Mouse (Mus musculus) thymus, postnatal 10 days (tissue): ENCODE results near the gene Sirt3.
A peak's percentile ranks its signal among the peaks of the same experiment; 100 is the strongest.

ENCODE experiments used
- DNase-seq, 2 experiments: peaks; one replicate each; pipeline ENCODE4 v3.0.0; 2021; ENCODE audit warnings: low spot score in 2 of 2

Gene Sirt3

GRCm38 (mm10) chr7:140848591-140848990, 33.5 kb downstream of the Sirt3 start:
- no peak for DNase-seq

- no peak for DNase-seq
These were observed 34.1 kb downstream of the Sirt3 start, which contains the start of gene Odf3 for GRCm38 (mm10) chr7:140847755-140848580. Gene Odf3 (plus strand): TSS chr7:140847805.

- DNase-seq: no peak
These were observed 35.4 kb downstream of the Sirt3 start for GRCm38 (mm10) chr7:140846676-140847075.

- DNase-seq: no peak
These were observed 36.4 kb downstream of the Sirt3 start for GRCm38 (mm10) chr7:140845683-140846082.

GRCm38 (mm10) chr7:140844905-140845665, 37.0 kb downstream of the Sirt3 start, which contains the start of gene Scgb1c1:
Gene Scgb1c1 (plus strand): TSS chr7:140845547.
- peak; percentile 76 to 96 for DNase-seq

- DNase-seq: no peak
These were observed 38.3 kb downstream of the Sirt3 start for GRCm38 (mm10) chr7:140843806-140844205.

- no peak for DNase-seq
These were observed 41.1 kb downstream of the Sirt3 start for GRCm38 (mm10) chr7:140840750-140841735.

- DNase-seq: no peak
These were observed 42.6 kb downstream of the Sirt3 start for GRCm38 (mm10) chr7:140839556-140839955.

GRCm38 (mm10) chr7:140836243-140837115, 45.6 kb downstream of the Sirt3 start:
- no peak for DNase-seq

GRCm38 (mm10) chr7:140835758-140836087, 46.4 kb downstream of the Sirt3 start:
- DNase-seq: no peak

GRCm38 (mm10) chr7:140834968-140835757, 46.9 kb downstream of the Sirt3 start, which contains the start of gene Urah:
Gene Urah (plus strand): TSS chr7:140835018.
- DNase-seq: no peak

- no peak for DNase-seq
These were observed 48.8 kb downstream of the Sirt3 start for GRCm38 (mm10) chr7:140833341-140833740.

GRCm38 (mm10) chr7:140831447-140831846, 50.7 kb downstream of the Sirt3 start:
- DNase-seq: no peak

- DNase-seq: no peak
These were observed 53.8 kb downstream of the Sirt3 start for GRCm38 (mm10) chr7:140828171-140828881.

GRCm38 (mm10) chr7:140822731-140823130, 59.4 kb downstream of the Sirt3 start:
- no peak for DNase-seq

- no peak for DNase-seq
These were observed 60.3 kb downstream of the Sirt3 start, which contains the start of gene Zfp941 for GRCm38 (mm10) chr7:140821653-140822329. Gene Zfp941 (minus strand): TSS chr7:140822178.

- no peak for DNase-seq
These were observed 60.8 kb downstream of the Sirt3 start for GRCm38 (mm10) chr7:140821305-140821652.

GRCm38 (mm10) chr7:140820173-140820572, 61.9 kb downstream of the Sirt3 start:
- no peak for DNase-seq
